Mouse (Mus musculus): ENCODE measurements around the gene Glud1. TPM values are rescaled to one million over a fixed set of nuclear protein-coding genes. Genes with fewer than 3 reads are reported as not detected.

Gene Glud1
- total and polyA plus RNA-seq, 3 experiments: 45.9 to 109 (median 92.0) TPM

GRCm38 (mm10) chr14:34327618-34328017, 17.1 kb downstream of the Glud1 start:
- no peak for DNase-seq (ENCODE audit: low spot score)
- no peak overlapping the region for H3K4me3 ChIP-seq (ENCODE audit: low read depth, low read length)
- ATAC-seq (ENCODE audit: extremely low read depth, insufficient number of reproducible peaks, low FRiP score, poor library complexity, severe bottlenecking): no peak
- peaks cover 67% of the 10 kb centered on the region for H3K36me3 ChIP-seq (replicated peaks)
- no peaks in the 10 kb centered on the region for H3K27me3 ChIP-seq (ENCODE audit: insufficient read depth, low read length)
- peaks cover 11% of the 10 kb centered on the region for H3K4me1 ChIP-seq (ENCODE audit: insufficient read depth, low read depth, low read length)
- no peak for TF ChIP-seq TAL1 (conservative IDR thresholded peaks at IDR 0.05; ENCODE audit: low read depth, low read length)
- TF ChIP-seq GATA2 (IDR thresholded peaks at IDR 0.05; ENCODE audit: borderline replicate concordance, low read depth, low read length): no peak
- no peak for TF ChIP-seq GATA1 (IDR thresholded peaks at IDR 0.05; ENCODE audit: borderline replicate concordance, low read length)
- no peak for TF ChIP-seq POLR2AphosphoS5 (IDR thresholded peaks at IDR 0.05; ENCODE audit: insufficient replicate concordance, low read depth, low read length)
- no peak for TF ChIP-seq CTCF (IDR thresholded peaks at IDR 0.05; ENCODE audit: low read depth, low read length)
- H3K9me3 ChIP-seq (replicated peaks): no peaks in the 10 kb centered on the region

DNA sequence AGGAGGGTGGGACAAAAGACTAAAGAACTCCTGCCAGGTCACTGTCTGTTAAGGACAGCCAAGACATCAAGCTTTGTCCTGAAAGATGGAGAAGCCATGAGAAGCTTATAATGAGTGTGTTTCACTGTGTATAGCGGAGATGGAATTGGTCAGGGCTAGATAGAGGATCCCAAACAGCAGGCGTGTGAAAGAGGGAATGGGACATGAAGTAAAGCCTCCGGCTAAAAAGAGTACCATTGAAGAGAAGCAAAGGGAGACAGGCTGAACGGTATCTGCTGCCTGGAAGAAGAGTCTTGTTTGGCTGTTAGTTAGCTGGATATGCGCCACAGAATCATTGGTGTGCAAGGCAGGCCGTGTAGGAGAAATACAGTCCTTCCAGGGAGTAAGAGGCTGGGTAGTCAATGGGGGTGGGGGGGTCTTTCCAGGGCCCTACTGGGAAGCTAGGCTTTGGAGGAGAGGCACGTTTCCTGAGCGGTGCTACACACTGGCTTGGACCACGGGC, 20.2 kb downstream of the Glud1 start:
- DNase-seq (ENCODE audit: low spot score): no peak
- H3K4me3 ChIP-seq (ENCODE audit: low read depth, low read length): no peak overlapping the region
- peaks cover 11% of the 10 kb centered on the region for H3K4me1 ChIP-seq (ENCODE audit: insufficient read depth, low read depth, low read length)
- TF ChIP-seq TAL1 (conservative IDR thresholded peaks at IDR 0.05; ENCODE audit: low read depth, low read length): no peak
- no peak for TF ChIP-seq GATA1 (IDR thresholded peaks at IDR 0.05; ENCODE audit: borderline replicate concordance, low read length)
- TF ChIP-seq GATA2 (IDR thresholded peaks at IDR 0.05; ENCODE audit: borderline replicate concordance, low read depth, low read length): no peak
- TF ChIP-seq CTCF (IDR thresholded peaks at IDR 0.05; ENCODE audit: low read depth, low read length): no peak
- TF ChIP-seq POLR2AphosphoS5 (IDR thresholded peaks at IDR 0.05; ENCODE audit: insufficient replicate concordance, low read depth, low read length): no peak
- ATAC-seq (ENCODE audit: extremely low read depth, insufficient number of reproducible peaks, low FRiP score, poor library complexity, severe bottlenecking): no peak
- H3K27me3 ChIP-seq (ENCODE audit: insufficient read depth, low read length): no peaks in the 10 kb centered on the region
- H3K36me3 ChIP-seq (replicated peaks): peaks cover 74% of the 10 kb centered on the region
- H3K9me3 ChIP-seq (replicated peaks): no peaks in the 10 kb centered on the region

DNA sequence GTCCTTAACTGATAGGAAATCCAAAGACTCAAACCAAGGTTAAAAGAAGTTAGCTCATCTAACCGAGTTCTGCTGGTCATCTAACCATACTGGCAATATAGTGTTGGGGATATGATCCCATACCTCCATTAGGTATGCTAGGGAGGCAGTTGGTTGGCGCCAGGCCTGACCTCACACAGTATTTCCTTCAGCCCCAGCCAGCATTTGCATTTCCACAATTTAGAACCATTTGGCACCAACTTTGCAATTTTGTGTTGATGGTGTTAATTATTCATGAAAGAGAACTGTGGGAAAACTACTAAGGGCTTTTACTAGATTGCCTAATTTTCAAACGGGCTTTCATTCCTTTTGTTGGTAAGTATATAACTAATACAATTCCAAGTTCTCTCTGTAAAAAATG, 21.4 kb downstream of the Glud1 start:
- peaks cover 74% of the 10 kb centered on the region for H3K36me3 ChIP-seq (replicated peaks)
- peaks cover 5% of the 10 kb centered on the region for H3K4me1 ChIP-seq (ENCODE audit: insufficient read depth, low read depth, low read length)
- no peaks in the 10 kb centered on the region for H3K27me3 ChIP-seq (ENCODE audit: insufficient read depth, low read length)
- DNase-seq (ENCODE audit: low spot score) (no peak), ATAC-seq (ENCODE audit: extremely low read depth, insufficient number of reproducible peaks, low FRiP score, poor library complexity, severe bottlenecking) (no peak)
- H3K9me3 ChIP-seq (replicated peaks): no peaks in the 10 kb centered on the region
- H3K4me3 ChIP-seq (ENCODE audit: low read depth, low read length): no peak overlapping the region
- TF ChIP-seq GATA1 (IDR thresholded peaks at IDR 0.05; ENCODE audit: borderline replicate concordance, low read length) (no peak), TAL1 (conservative IDR thresholded peaks at IDR 0.05; ENCODE audit: low read depth, low read length) (no peak), CTCF (IDR thresholded peaks at IDR 0.05; ENCODE audit: low read depth, low read length) (no peak), POLR2AphosphoS5 (IDR thresholded peaks at IDR 0.05; ENCODE audit: insufficient replicate concordance, low read depth, low read length) (no peak), GATA2 (IDR thresholded peaks at IDR 0.05; ENCODE audit: borderline replicate concordance, low read depth, low read length) (no peak)

- TF ChIP-seq CTCF (IDR thresholded peaks at IDR 0.05; ENCODE audit: low read depth, low read length): no peak
- no peak for TF ChIP-seq TAL1 (conservative IDR thresholded peaks at IDR 0.05; ENCODE audit: low read depth, low read length)
- no peak for TF ChIP-seq POLR2AphosphoS5 (IDR thresholded peaks at IDR 0.05; ENCODE audit: insufficient replicate concordance, low read depth, low read length)
- TF ChIP-seq GATA1 (IDR thresholded peaks at IDR 0.05; ENCODE audit: borderline replicate concordance, low read length): no peak
- TF ChIP-seq GATA2 (IDR thresholded peaks at IDR 0.05; ENCODE audit: borderline replicate concordance, low read depth, low read length): no peak
- H3K4me3 ChIP-seq (ENCODE audit: low read depth, low read length): no peak overlapping the region
- H3K27me3 ChIP-seq (ENCODE audit: insufficient read depth, low read length): no peaks in the 10 kb centered on the region
- ATAC-seq (ENCODE audit: extremely low read depth, insufficient number of reproducible peaks, low FRiP score, poor library complexity, severe bottlenecking): no peak
- no peak for DNase-seq (ENCODE audit: low spot score)
- H3K36me3 ChIP-seq (replicated peaks): peaks cover 78% of the 10 kb centered on the region
- H3K9me3 ChIP-seq (replicated peaks): no peaks in the 10 kb centered on the region
- H3K4me1 ChIP-seq (ENCODE audit: insufficient read depth, low read depth, low read length): peaks cover 2% of the 10 kb centered on the region; the same call in 1 of the 2 replicates
These were observed 21.9 kb downstream of the Glud1 start for GRCm38 (mm10) chr14:34332476-34332875.

DNA sequence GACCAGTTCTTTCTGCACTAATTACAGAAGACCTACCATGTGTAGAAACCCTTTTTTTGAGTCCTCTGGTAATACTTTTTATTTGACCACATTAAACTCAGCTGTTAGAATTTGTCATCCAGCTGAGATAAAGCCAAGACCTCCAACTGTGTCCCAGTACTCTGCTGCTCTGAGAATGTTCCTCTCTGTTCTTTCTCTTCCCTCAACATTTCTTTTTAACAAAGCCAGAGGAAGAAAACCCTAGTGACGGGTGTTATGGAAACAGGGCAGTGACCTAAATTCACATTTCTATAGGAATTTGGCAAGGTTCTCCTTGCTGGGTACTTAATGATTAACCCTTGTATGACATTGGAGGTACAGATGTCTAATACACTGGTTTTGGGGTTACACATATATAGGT, 28.9 kb downstream of the Glud1 start:
- Histone ChIP-seq H3K4me1 (ENCODE audit: insufficient read depth, low read depth, low read length) (peaks cover 22% of the 10 kb centered on the region), H3K36me3 (replicated peaks) (peaks cover 76% of the 10 kb centered on the region), H3K27me3 (ENCODE audit: insufficient read depth, low read length) (no peaks in the 10 kb centered on the region), H3K9me3 (replicated peaks) (no peaks in the 10 kb centered on the region), H3K4me3 (ENCODE audit: low read depth, low read length) (no peak overlapping the region)
- TF ChIP-seq TAL1 (conservative IDR thresholded peaks at IDR 0.05; ENCODE audit: low read depth, low read length) (no peak), CTCF (IDR thresholded peaks at IDR 0.05; ENCODE audit: low read depth, low read length) (no peak), GATA1 (IDR thresholded peaks at IDR 0.05; ENCODE audit: borderline replicate concordance, low read length) (no peak), POLR2AphosphoS5 (IDR thresholded peaks at IDR 0.05; ENCODE audit: insufficient replicate concordance, low read depth, low read length) (no peak), GATA2 (IDR thresholded peaks at IDR 0.05; ENCODE audit: borderline replicate concordance, low read depth, low read length) (no peak)
- no peak for ATAC-seq (ENCODE audit: extremely low read depth, insufficient number of reproducible peaks, low FRiP score, poor library complexity, severe bottlenecking)
- no peak for DNase-seq (ENCODE audit: low spot score)

- H3K36me3 ChIP-seq (replicated peaks): peaks cover 64% of the 10 kb centered on the region
These were observed 31.5 kb downstream of the Glud1 start for GRCm38 (mm10) chr14:34341993-34342392.

More at GRCm38 (mm10) chr14:34341993-34342392, 31.5 kb downstream of the Glud1 start:
- Histone ChIP-seq H3K27me3 (ENCODE audit: insufficient read depth, low read length) (no peaks in the 10 kb centered on the region), H3K4me1 (ENCODE audit: insufficient read depth, low read depth, low read length) (peaks cover 22% of the 10 kb centered on the region), H3K9me3 (replicated peaks) (no peaks in the 10 kb centered on the region), H3K4me3 (ENCODE audit: low read depth, low read length) (no peak overlapping the region)
- TF ChIP-seq GATA2 (IDR thresholded peaks at IDR 0.05; ENCODE audit: borderline replicate concordance, low read depth, low read length): no peak
- no peak; the same call in 1 of the 2 replicates for TF ChIP-seq TAL1 (conservative IDR thresholded peaks at IDR 0.05; ENCODE audit: low read depth, low read length)
- no peak for TF ChIP-seq CTCF (IDR thresholded peaks at IDR 0.05; ENCODE audit: low read depth, low read length)
- TF ChIP-seq GATA1 (IDR thresholded peaks at IDR 0.05; ENCODE audit: borderline replicate concordance, low read length): no peak
- TF ChIP-seq POLR2AphosphoS5 (IDR thresholded peaks at IDR 0.05; ENCODE audit: insufficient replicate concordance, low read depth, low read length): no peak
- ATAC-seq (ENCODE audit: extremely low read depth, insufficient number of reproducible peaks, low FRiP score, poor library complexity, severe bottlenecking) (no peak), DNase-seq (ENCODE audit: low spot score) (no peak)

All from G1E (cell line).